Mouse (Mus musculus): ENCODE measurements at regions not wholly inside any gene's neighbourhood (a gene's known extent, or its start where the extent isn't known, plus 50 kb on each side); places are given as distances from the start of the nearest gene placed in this dataset.

GRCm38 (mm10) chr11:57958233-57958632, 50.6 kb upstream of the Larp1 start:
- Histone ChIP-seq H3K4me1 (replicated peaks) (peaks cover 96% of the 10 kb centered on the region), H3K27ac (replicated peaks) (peak overlapping the region; percentile 88), H3K9ac (peak overlapping the region; percentile 22; the same call in 1 of the 2 replicates), H3K4me3 (replicated peaks) (no peak overlapping the region), H3K9me3 (replicated peaks) (no peaks in the 10 kb centered on the region), H3K4me2 (peak overlapping the region; percentile 45; the same call in 1 of the 2 replicates), H3K27me3 (no peaks in the 10 kb centered on the region), H3K36me3 (replicated peaks) (no peaks in the 10 kb centered on the region)
- WGBS (ENCODE audit: insufficient replicate concordance): 44% methylated on average over 7 of the region's 7 CpGs
- no peak for ATAC-seq (ENCODE audit: insufficient read depth)

GRCm38 (mm10) chr11:57956909-57957308, 52.0 kb upstream of the Larp1 start:
- Histone ChIP-seq H3K27ac (replicated peaks) (peak overlapping the region; percentile 88), H3K27me3 (no peaks in the 10 kb centered on the region), H3K4me3 (replicated peaks) (no peak overlapping the region), H3K9me3 (replicated peaks) (no peaks in the 10 kb centered on the region), H3K36me3 (replicated peaks) (no peaks in the 10 kb centered on the region), H3K4me1 (replicated peaks) (peaks cover 99% of the 10 kb centered on the region), H3K4me2 (no peak overlapping the region), H3K9ac (no peak overlapping the region)
- ATAC-seq (ENCODE audit: insufficient read depth): no peak
- WGBS (ENCODE audit: insufficient replicate concordance): 77% methylated on average over 9 of the region's 9 CpGs

DNA sequence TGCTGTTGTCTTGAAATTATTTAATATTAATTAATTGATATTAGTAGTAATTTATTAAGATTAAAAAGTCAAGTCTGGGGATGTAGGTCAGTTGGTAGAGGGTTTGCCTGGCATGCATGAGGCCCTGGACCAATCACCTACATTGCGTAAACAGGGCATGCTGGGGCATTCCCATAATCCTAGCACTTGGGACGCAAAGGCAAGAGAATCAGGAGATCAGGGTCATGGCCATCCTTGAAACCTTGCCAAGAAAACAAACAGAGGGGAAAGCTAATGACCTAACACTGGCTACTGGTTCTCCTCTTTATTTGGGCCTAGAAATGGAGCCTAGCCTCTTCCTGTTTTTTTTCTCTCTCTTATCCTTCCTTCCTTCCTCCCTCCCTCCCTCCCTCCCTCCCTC, 52.8 kb upstream of the Larp1 start:
- Histone ChIP-seq H3K4me3 (replicated peaks) (no peak overlapping the region), H3K9me3 (replicated peaks) (no peaks in the 10 kb centered on the region), H3K9ac (no peak overlapping the region), H3K4me1 (replicated peaks) (peaks cover 99% of the 10 kb centered on the region), H3K27ac (replicated peaks) (peak overlapping the region; percentile 97), H3K27me3 (no peaks in the 10 kb centered on the region), H3K36me3 (replicated peaks) (no peaks in the 10 kb centered on the region), H3K4me2 (no peak overlapping the region)
- ATAC-seq (ENCODE audit: insufficient read depth): no peak
- 88% methylated on average over 2 of the region's 2 CpGs for WGBS (ENCODE audit: insufficient replicate concordance)

DNA sequence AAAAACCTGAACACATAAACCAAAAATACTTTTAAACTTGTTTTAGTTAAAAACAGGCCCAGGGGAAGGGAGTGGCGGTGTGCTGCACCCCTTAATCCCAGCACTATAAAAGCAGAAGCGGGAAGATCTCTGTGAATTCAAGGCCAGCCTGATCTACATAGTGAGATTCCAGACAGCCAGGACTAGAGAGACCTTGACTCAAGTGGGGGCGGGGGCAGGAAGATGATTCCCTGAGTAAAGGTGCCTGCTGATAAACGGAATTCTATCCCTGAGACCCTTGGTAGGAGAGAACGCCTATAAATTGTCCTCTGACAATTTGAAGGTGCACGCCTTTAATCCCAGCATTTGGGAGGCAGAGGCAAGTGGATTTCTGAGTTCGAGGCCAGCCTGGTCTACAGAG, 53.4 kb upstream of the Larp1 start:
- Histone ChIP-seq H3K4me1 (replicated peaks) (peaks cover 94% of the 10 kb centered on the region), H3K36me3 (replicated peaks) (no peaks in the 10 kb centered on the region), H3K27me3 (no peaks in the 10 kb centered on the region), H3K4me3 (replicated peaks) (no peak overlapping the region), H3K27ac (replicated peaks) (peak overlapping the region; percentile 97), H3K9ac (peak overlapping the region; percentile 58), H3K9me3 (replicated peaks) (no peaks in the 10 kb centered on the region), H3K4me2 (peak overlapping the region; percentile 67)
- no peak for ATAC-seq (ENCODE audit: insufficient read depth)
- WGBS (ENCODE audit: insufficient replicate concordance): 77% methylated on average over 7 of the region's 7 CpGs

DNA sequence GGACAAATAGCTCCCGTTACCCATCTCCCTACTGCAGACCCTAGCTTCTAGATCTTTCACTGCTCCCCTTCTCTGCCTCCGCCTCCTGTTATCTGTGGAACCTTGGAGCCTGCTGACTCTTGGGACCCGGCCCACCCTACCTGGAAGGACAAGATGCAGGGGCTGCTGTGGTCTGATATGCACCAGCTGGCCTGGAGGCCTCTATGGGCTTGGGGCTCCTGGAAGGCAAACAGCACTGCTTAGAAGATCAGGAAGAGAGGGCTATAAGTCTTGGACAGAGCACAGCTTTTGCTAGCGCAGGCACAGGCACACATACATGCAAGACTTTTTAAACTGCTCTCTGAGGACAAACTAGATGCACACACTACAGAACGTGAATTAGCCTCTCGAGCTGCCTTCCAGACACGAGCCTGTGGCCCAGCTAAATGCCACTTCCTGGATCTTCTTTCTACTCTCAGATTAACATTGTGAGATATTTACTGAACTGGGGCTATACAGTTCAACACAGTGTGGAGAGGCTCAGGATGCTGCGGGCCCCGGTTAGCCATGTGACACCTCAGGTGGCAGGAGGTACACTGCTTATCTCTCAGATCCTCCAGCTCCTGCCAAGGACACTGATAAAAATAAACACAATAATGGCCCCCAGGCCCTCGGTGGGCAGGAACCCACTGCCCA, 54.2 kb upstream of the Larp1 start:
- ATAC-seq (ENCODE audit: insufficient read depth): peak; percentile 91
- Histone ChIP-seq H3K9me3 (replicated peaks) (no peaks in the 10 kb centered on the region), H3K27ac (replicated peaks) (peak overlapping the region; percentile 97), H3K4me2 (peak overlapping the region; percentile 67), H3K27me3 (no peaks in the 10 kb centered on the region), H3K9ac (peak overlapping the region; percentile 58), H3K36me3 (replicated peaks) (no peaks in the 10 kb centered on the region), H3K4me3 (replicated peaks) (peak overlapping the region; percentile 19), H3K4me1 (replicated peaks) (peaks cover 93% of the 10 kb centered on the region)
- 19% methylated on average over 10 of the region's 10 CpGs for WGBS (ENCODE audit: insufficient replicate concordance)

- Histone ChIP-seq H3K4me3 (replicated peaks) (no peak overlapping the region), H3K27me3 (no peaks in the 10 kb centered on the region), H3K36me3 (replicated peaks) (no peaks in the 10 kb centered on the region), H3K4me2 (peak overlapping the region; percentile 67), H3K27ac (replicated peaks) (peak overlapping the region; percentile 97), H3K9me3 (replicated peaks) (no peaks in the 10 kb centered on the region), H3K9ac (peak overlapping the region; percentile 58; the same call in 1 of the 2 replicates), H3K4me1 (replicated peaks) (peaks cover 88% of the 10 kb centered on the region)
- ATAC-seq (ENCODE audit: insufficient read depth): no peak
- 71% methylated on average over 7 of the region's 7 CpGs for WGBS (ENCODE audit: insufficient replicate concordance)
These were observed 55.2 kb upstream of the Larp1 start for GRCm38 (mm10) chr11:57953694-57954093.

DNA sequence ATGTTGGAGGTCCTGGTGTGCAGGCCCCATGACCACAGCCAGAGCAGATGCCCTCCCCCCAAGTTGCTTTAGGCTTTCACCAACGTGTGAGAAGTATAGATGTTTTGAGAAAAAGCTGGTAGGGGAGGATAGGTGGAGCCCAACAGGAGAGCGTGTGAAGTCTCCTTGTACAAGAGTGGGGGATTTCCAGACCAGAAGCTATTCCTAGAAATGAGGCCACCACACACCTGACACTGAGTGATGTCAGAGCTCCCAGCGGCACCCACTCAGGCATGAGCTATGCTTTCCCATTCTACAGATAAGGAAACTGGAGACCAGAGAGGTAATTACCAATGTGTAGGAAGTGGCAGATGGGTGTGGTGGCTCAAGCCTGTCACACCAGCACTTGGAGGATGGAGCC, 56.2 kb upstream of the Larp1 start:
- WGBS (ENCODE audit: insufficient replicate concordance): 19% methylated on average over 3 of the region's 3 CpGs
- Histone ChIP-seq H3K4me2 (peak overlapping the region; percentile 45), H3K27me3 (no peaks in the 10 kb centered on the region), H3K4me1 (replicated peaks) (peaks cover 78% of the 10 kb centered on the region), H3K9me3 (replicated peaks) (no peaks in the 10 kb centered on the region), H3K36me3 (replicated peaks) (no peaks in the 10 kb centered on the region), H3K4me3 (replicated peaks) (no peak overlapping the region), H3K27ac (replicated peaks) (peak overlapping the region; percentile 97), H3K9ac (peak overlapping the region; percentile 58)
- ATAC-seq (ENCODE audit: insufficient read depth): peak; percentile 72

- Histone ChIP-seq H3K9ac (peak overlapping the region; percentile 33; the same call in 1 of the 2 replicates), H3K4me1 (replicated peaks) (peaks cover 69% of the 10 kb centered on the region), H3K36me3 (replicated peaks) (no peaks in the 10 kb centered on the region), H3K27ac (replicated peaks) (peak overlapping the region; percentile 97), H3K9me3 (replicated peaks) (no peaks in the 10 kb centered on the region), H3K4me2 (peak overlapping the region; percentile 40), H3K27me3 (no peaks in the 10 kb centered on the region), H3K4me3 (replicated peaks) (no peak overlapping the region)
- ATAC-seq (ENCODE audit: insufficient read depth): no peak
- whole genome bisulfite sequencing (ENCODE audit: insufficient replicate concordance): 55% methylated on average over 20 of the region's 20 CpGs
These were observed 57.1 kb upstream of the Larp1 start for GRCm38 (mm10) chr11:57951541-57952326.

GRCm38 (mm10) chr11:57950989-57951388, 57.9 kb upstream of the Larp1 start:
- 1% methylated on average over 4 of the region's 4 CpGs for WGBS (ENCODE audit: insufficient replicate concordance)
- Histone ChIP-seq H3K9me3 (replicated peaks) (no peaks in the 10 kb centered on the region), H3K4me2 (peak overlapping the region; percentile 40), H3K27ac (replicated peaks) (peak overlapping the region; percentile 97), H3K4me3 (replicated peaks) (no peak overlapping the region), H3K36me3 (replicated peaks) (no peaks in the 10 kb centered on the region), H3K4me1 (replicated peaks) (peaks cover 62% of the 10 kb centered on the region), H3K27me3 (no peaks in the 10 kb centered on the region), H3K9ac (peak overlapping the region; percentile 33; the same call in 1 of the 2 replicates)
- ATAC-seq (ENCODE audit: insufficient read depth): no peak

DNA sequence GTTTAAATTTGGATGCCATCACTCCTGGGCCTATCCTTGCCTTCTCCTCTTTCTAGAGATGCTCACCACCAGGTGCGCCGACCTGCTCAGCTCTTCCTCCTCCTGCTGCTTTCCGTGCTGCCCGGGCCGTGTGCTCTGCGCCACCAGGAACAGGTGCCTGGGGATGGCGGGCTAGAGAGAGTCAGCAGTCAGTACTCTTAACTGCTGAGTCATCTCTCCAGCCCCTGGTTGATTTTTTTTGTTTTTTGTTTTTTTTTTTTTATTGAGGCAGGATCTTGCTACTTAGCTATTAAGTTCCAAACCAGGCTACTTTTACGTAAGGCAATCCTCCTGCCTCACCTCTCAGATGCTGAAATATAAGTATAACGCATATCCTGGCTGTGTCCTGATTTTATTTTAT, 59.8 kb upstream of the Larp1 start:
- H3K9ac ChIP-seq: no peak overlapping the region
- no peak overlapping the region for H3K4me2 ChIP-seq
- H3K27me3 ChIP-seq: no peaks in the 10 kb centered on the region
- H3K27ac ChIP-seq (replicated peaks): no peak overlapping the region
- no peaks in the 10 kb centered on the region for H3K36me3 ChIP-seq (replicated peaks)
- no peak overlapping the region for H3K4me3 ChIP-seq (replicated peaks)
- no peaks in the 10 kb centered on the region for H3K9me3 ChIP-seq (replicated peaks)
- no peak for ATAC-seq (ENCODE audit: insufficient read depth)
- 58% methylated on average over 9 of the region's 9 CpGs for WGBS (ENCODE audit: insufficient replicate concordance)
- peaks cover 43% of the 10 kb centered on the region for H3K4me1 ChIP-seq (replicated peaks)

- H3K9ac ChIP-seq: no peak overlapping the region
- no peaks in the 10 kb centered on the region for H3K36me3 ChIP-seq (replicated peaks)
- ATAC-seq (ENCODE audit: insufficient read depth): no peak
- 58% methylated on average over 4 of the region's 4 CpGs for WGBS (ENCODE audit: insufficient replicate concordance)
- H3K27me3 ChIP-seq: no peaks in the 10 kb centered on the region
- H3K9me3 ChIP-seq (replicated peaks): no peaks in the 10 kb centered on the region
- H3K4me3 ChIP-seq (replicated peaks): no peak overlapping the region
- no peak overlapping the region for H3K27ac ChIP-seq (replicated peaks)
- H3K4me1 ChIP-seq (replicated peaks): peaks cover 26% of the 10 kb centered on the region
- no peak overlapping the region for H3K4me2 ChIP-seq
These were observed 61.5 kb upstream of the Larp1 start for GRCm38 (mm10) chr11:57947347-57947746.

Data from liver, embryonic 15.5 days (tissue).